Mouse (Mus musculus) liver, embryonic 16.5 days (tissue): ENCODE data around the gene Keap1. TPM values are rescaled to one million over a fixed set of nuclear protein-coding genes. Genes with fewer than 3 reads are reported as not detected.
"Not testable (repeated sequence)": the region's sequence is repeated elsewhere in the genome, so short reads cannot be mapped to it uniquely, and the experiment has no call there.

Experiments
- ATAC-seq: fragments of 200-750 bp; cut with Nextera tagmentation; 2 replicates; pipeline ENCODE4 v1.8.0; 2017; ENCODE audit warnings: low read depth, mild to moderate bottlenecking, moderate number of reproducible peaks, moderate library complexity
- H3K27ac ChIP-seq: fragments of 300-500 bp; sonication (generic); 2 replicates; pipeline ENCODE4 v1.5.1; 2014; ENCODE audit warnings: mild to moderate bottlenecking, low read length
- H3K27me3 ChIP-seq: fragments of 300-500 bp; sonication (generic); 2 replicates; pipeline ENCODE4 v1.6.1; 2014; ENCODE audit warnings: low read depth, low read length, mixed read lengths; ENCODE audit not compliant: control insufficient read depth, insufficient read depth
- H3K36me3 ChIP-seq: fragments of 300-500 bp; sonication (generic); 2 replicates; pipeline ENCODE4 v1.6.1; 2014; ENCODE audit warnings: mild to moderate bottlenecking; ENCODE audit not compliant: control insufficient read depth, insufficient read depth
- H3K4me1 ChIP-seq: fragments of 300-500 bp; sonication (generic); 2 replicates; pipeline ENCODE4 v1.6.1; 2014; ENCODE audit warnings: low read depth, low read length, mixed read lengths; ENCODE audit not compliant: control insufficient read depth
- H3K4me2 ChIP-seq: fragments of 300-500 bp; sonication (generic); 2 replicates; pipeline ENCODE4 v1.6.1; 2014; ENCODE audit warnings: low read depth, low read length, mixed read lengths
- H3K4me3 ChIP-seq: fragments of 300-500 bp; sonication (generic); 2 replicates; pipeline ENCODE4 v1.5.1; 2014; ENCODE audit warnings: low read depth, mild to moderate bottlenecking, low read length
- H3K9ac ChIP-seq: fragments of 300-500 bp; sonication (generic); 2 replicates; pipeline ENCODE4 v1.6.1; 2014; ENCODE audit warnings: low read depth, low read length
- H3K9me3 ChIP-seq: fragments of 300-500 bp; sonication (generic); replicated peaks from 2 replicates; pipeline ENCODE4 v1.6.1; 2016; ENCODE audit warnings: low read length; ENCODE audit not compliant: control insufficient read depth
- WGBS: fragments of 180-500 bp; shearing (Covaris S2); extraction: QIAGEN DNeasy Blood & Tissue Kit; methylation state at CpG from one replicate; pipeline ENCODE4 v1.1.7; 2014; ENCODE audit not compliant: insufficient replicate concordance; 5-methylcytosine and 5-hydroxymethylcytosine counted together
- polyA plus RNA-seq: library from polyadenylated mRNA; unstranded; fragments of >200 nt; fragmentation: Nextera tagmentation; extraction: Ambion mirVana; gene quantifications from 2 replicates; pipeline ENCODE4 v1.2.1, GENCODE M21; 2015

The Keap1 gene
- polyA plus RNA-seq, 1 experiment from 2014 or later: 27.7 TPM

DNA sequence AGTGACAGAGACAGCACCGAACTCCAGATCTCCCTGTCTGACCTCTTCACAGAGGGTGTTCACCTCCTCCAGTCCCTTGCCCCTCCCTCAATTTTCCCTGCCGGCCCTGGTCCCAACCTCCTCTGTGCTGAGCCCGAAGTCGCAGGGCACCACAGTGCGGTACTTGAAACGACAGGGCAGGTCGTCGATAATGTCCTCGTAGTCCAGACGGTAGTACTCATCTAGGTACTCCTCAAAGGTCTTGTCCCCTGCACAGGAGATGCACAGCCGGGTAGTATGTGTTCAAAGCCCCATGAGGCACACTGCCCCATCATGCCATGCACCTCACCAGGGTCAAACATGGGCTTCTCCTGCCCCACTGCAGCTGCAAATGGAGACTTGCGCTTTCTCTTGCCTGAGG is 36.6 kb upstream of the Keap1 start:
- WGBS: 90% methylated on average over 12 of the region's 12 CpGs
- no peak for ATAC-seq
- Histone ChIP-seq H3K9me3 (no peaks in the 10 kb centered on the region), H3K27me3 (no peaks in the 10 kb centered on the region), H3K4me1 (peaks cover 23% of the 10 kb centered on the region), H3K9ac (no peak overlapping the region), H3K4me2 (no peak overlapping the region), H3K4me3 (no peak overlapping the region), H3K27ac (no peak overlapping the region), H3K36me3 (peaks cover 83% of the 10 kb centered on the region)

DNA sequence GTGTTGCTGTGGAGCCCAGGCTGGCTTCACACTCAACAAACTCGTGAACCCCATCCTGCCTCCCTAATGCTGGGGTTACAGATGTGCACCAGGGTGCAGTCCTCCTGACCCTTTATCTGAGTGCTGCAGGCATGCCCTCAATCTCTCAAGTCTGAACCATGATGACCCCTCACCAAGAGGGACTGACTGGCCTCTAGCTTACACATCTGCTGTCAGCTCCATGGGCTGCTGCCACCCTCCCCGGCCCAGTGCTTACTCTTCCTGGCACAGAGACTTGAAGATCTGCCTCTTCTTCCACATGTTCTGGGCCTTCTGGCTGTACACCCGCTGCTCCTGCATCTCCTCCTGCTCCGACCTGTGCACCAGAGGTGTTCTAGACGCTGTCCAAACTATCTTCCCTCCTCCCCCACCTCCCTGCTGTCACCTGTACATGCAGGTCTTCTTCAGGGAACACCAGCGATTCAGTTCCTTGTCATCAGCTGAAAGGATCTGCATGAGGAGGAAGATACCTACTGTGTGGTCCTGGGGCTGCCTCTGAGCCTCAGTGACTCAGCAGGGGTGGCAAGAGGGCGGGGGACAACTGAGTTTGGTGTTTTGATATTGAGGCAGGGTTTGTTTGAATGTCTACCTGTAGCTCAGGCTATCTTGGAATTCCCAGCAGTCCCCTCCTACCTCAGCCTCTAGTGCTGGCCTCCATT is 36.0 kb upstream of the Keap1 start:
- H3K4me2 ChIP-seq: no peak overlapping the region
- peaks cover 23% of the 10 kb centered on the region for H3K4me1 ChIP-seq
- H3K9ac ChIP-seq: peak overlapping the region; percentile 23; the same call in 1 of the 2 replicates
- peaks cover 86% of the 10 kb centered on the region for H3K36me3 ChIP-seq
- H3K4me3 ChIP-seq: no peak overlapping the region
- no peak overlapping the region; the same call in 1 of the 2 replicates for H3K27ac ChIP-seq
- ATAC-seq: peak; percentile 40
- H3K27me3 ChIP-seq: no peaks in the 10 kb centered on the region
- no peaks in the 10 kb centered on the region for H3K9me3 ChIP-seq
- 60% methylated on average over 7 of the region's 7 CpGs for WGBS

DNA sequence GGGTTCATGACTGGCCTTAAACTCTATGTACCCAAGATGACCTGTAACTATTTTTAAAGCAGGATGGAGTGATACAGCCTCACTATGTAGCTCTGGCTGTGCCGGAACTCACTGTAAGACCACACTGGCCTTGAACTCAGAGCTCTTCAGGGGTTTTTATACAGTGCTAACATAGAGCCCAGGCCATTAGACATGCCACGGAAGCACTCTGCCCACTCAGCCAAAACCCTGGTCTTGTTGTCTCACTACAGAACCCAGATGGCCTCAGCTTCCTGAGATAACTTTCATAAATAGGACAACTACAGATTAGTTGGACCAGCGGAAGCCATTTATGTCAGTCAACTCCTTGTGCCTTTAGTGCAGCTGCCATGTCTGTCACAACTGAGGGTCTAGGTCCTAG is 35.2 kb upstream of the Keap1 start:
- no peaks in the 10 kb centered on the region for H3K9me3 ChIP-seq
- H3K27me3 ChIP-seq: no peaks in the 10 kb centered on the region
- H3K27ac ChIP-seq: peak overlapping the region; percentile 46
- H3K36me3 ChIP-seq: peaks cover 89% of the 10 kb centered on the region
- 67% methylated on average over 3 of the region's 3 CpGs for WGBS
- no peak overlapping the region for H3K4me2 ChIP-seq
- ATAC-seq: no peak
- H3K4me1 ChIP-seq: peaks cover 23% of the 10 kb centered on the region
- no peak overlapping the region for H3K9ac ChIP-seq
- no peak overlapping the region for H3K4me3 ChIP-seq

DNA sequence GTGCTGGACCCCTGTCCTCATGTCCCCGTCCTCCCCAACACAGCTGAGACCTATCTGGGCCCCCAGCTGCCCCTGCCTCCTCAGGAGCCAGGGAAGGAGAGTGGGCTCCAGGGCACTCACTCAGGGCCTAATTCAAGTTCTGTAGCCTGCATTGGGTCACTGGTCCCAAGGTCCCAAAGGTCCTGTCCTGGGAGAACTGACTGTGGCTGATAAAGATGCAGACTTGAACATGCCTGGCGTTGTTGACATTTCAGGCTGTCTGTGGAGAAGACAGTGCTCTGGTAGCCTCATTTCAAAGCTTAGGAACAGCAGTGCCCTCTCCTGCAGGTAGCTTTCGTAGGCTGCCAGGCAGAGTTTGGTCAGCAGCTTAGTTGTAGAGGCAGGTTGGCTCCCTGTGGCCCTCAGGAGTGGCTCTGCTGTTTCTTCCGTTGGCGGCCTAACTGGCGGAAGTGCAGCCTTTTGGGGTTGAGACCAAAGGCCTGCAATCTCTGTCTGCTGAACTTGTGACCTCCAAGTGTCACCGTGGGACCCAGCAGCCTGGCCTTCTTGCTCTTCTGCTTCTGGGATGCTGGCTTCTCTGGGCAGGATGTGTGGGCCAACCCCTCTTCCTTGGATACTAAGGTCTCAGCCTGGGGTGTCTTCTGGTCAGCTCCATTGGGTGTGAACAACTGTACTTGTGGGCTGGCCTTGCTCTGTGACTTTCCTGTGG is 34.5 kb upstream of the Keap1 start:
- WGBS: 74% methylated on average over 7 of the region's 7 CpGs

DNA sequence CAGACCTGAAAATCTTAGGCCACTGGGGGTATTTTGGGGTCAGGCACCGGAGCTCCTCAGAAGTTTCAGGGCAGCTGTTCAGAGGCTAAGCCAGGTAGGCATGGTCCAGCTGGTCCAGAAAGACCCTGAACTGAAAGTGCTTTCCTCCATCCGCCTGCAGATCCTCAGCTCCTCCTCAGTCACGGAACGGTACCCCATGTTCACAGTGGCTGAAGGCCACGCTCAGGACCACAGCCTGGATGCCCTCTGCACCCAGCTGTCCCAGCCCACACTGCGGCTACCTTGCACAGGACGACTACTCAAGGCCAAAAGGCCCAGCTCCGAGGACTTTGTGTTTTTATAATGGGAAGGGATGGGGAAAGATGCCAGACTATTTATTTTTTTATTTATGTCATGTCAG is 33.9 kb upstream of the Keap1 start:
- Histone ChIP-seq H3K9me3 (no peaks in the 10 kb centered on the region), H3K4me1 (peaks cover 26% of the 10 kb centered on the region), H3K4me3 (no peak overlapping the region), H3K36me3 (peaks cover 96% of the 10 kb centered on the region), H3K27ac (no peak overlapping the region), H3K9ac (no peak overlapping the region), H3K4me2 (no peak overlapping the region), H3K27me3 (no peaks in the 10 kb centered on the region)
- no peak for ATAC-seq
- 80% methylated on average over 8 of the region's 8 CpGs for WGBS

More for the DNA sequence above, 34.5 kb upstream of the Keap1 start:
- Histone ChIP-seq H3K36me3 (peaks cover 95% of the 10 kb centered on the region), H3K4me3 (no peak overlapping the region), H3K4me2 (no peak overlapping the region), H3K27ac (peak overlapping the region; percentile 46), H3K9ac (no peak overlapping the region), H3K4me1 (peaks cover 23% of the 10 kb centered on the region), H3K9me3 (no peaks in the 10 kb centered on the region), H3K27me3 (no peaks in the 10 kb centered on the region)
- ATAC-seq: no peak

DNA sequence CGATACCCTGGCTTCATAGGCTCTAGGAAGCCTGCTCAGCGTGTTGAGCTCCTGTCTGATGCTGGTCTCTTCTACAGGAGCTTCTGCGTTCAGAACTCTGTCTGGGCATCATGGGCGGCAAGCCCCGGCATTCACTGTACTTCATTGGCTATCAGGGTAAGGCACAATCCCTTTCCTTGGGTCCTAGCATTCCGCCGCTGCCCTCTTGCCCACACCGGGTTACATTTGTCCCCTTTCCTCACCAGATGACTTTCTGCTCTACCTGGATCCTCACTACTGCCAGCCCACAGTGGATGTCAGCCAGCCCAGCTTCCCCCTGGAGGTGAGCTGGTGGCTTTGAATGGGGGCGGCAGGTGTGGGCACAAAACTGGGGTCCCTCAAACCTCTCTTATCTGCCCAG is 33.2 kb upstream of the Keap1 start:
- H3K27me3 ChIP-seq: no peaks in the 10 kb centered on the region
- no peak overlapping the region for H3K9ac ChIP-seq
- no peak overlapping the region for H3K4me3 ChIP-seq
- H3K4me1 ChIP-seq: peaks cover 28% of the 10 kb centered on the region
- peaks cover 94% of the 10 kb centered on the region for H3K36me3 ChIP-seq
- no peak overlapping the region for H3K4me2 ChIP-seq
- ATAC-seq: no peak
- H3K27ac ChIP-seq: no peak overlapping the region
- no peaks in the 10 kb centered on the region for H3K9me3 ChIP-seq
- WGBS: 90% methylated on average over 9 of the region's 9 CpGs

DNA sequence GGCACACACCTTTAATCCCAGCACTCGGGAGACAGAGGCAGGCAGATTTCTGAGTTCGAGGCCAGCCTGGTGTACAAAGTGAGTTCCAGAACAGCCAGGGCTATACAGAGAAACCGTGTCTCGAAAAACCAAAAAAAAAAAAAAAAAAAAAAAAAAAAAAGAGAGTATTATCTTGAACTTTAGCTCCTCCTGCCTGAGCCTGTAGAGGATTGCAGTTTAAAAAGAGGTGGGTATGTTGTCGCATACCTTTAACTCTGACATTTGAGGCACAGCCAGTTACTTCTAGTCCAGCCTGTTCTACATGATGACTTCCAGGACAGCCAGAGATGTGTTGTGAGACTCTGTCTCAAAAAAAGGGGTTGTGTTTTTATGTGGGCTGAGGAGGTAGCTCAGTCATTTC is 30.4 kb upstream of the Keap1 start:
- H3K9ac ChIP-seq, H3K27me3 ChIP-seq, H3K9me3 ChIP-seq, H3K4me2 ChIP-seq, ATAC-seq, H3K4me3 ChIP-seq, H3K27ac ChIP-seq: not testable (repeated sequence)
- peaks cover 37% of the 10 kb centered on the region for H3K4me1 ChIP-seq
- H3K36me3 ChIP-seq: peaks cover 78% of the 10 kb centered on the region
- 65% methylated on average over 5 of the region's 5 CpGs for WGBS

DNA sequence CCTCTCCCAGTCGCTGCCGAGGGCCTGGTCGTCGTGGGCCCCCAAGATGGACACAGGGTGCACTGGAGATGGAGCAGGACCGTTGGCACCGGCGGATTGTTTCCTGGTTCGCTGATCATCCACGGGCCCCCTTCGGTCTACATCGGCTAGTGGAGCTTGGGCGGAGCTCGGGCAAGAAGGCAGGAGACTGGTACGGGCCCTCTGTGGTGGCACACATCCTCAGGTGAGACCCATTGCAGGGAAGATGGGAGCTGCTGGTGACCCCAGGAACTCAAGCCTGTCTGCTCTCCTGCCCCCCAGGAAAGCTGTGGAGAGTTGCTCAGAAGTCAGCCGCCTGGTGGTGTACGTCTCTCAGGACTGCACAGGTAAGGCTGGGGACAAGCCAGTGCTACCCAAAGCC is 29.1 kb upstream of the Keap1 start:
- Histone ChIP-seq H3K9ac (no peak overlapping the region), H3K27me3 (no peaks in the 10 kb centered on the region), H3K4me1 (peaks cover 35% of the 10 kb centered on the region), H3K9me3 (no peaks in the 10 kb centered on the region), H3K36me3 (peaks cover 65% of the 10 kb centered on the region), H3K27ac (no peak overlapping the region), H3K4me2 (no peak overlapping the region), H3K4me3 (no peak overlapping the region)
- WGBS: 95% methylated on average over 16 of the region's 16 CpGs
- ATAC-seq: no peak

DNA sequence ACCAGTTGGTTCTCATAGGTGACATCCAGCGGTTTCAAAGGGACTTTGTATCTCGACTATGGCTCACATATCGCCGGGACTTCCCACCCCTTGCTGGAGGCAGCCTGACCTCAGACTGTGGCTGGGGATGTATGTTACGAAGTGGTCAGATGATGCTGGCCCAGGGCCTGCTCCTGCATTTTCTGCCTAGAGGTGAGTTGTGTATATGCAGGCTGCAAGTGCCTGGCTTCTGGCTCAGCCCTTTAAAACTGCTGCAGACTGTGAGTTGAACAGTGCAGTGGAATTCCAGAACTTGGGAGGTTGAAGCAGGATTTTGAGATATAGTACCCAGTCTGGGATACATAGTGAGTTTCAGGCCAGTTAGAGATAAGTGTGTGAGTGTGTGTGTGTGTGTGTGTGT is 27.7 kb upstream of the Keap1 start:
- Histone ChIP-seq H3K27ac (peak overlapping the region; percentile 100; the same call in 1 of the 2 replicates), H3K4me3 (peak overlapping the region; percentile 83), H3K36me3 (peaks cover 51% of the 10 kb centered on the region), H3K9ac (peak overlapping the region; percentile 96), H3K4me2 (peak overlapping the region; percentile 76), H3K9me3 (no peaks in the 10 kb centered on the region), H3K27me3 (no peaks in the 10 kb centered on the region), H3K4me1 (peaks cover 43% of the 10 kb centered on the region)
- WGBS: 85% methylated on average over 5 of the region's 5 CpGs
- ATAC-seq: no peak
